In the genomic region with DNA sequence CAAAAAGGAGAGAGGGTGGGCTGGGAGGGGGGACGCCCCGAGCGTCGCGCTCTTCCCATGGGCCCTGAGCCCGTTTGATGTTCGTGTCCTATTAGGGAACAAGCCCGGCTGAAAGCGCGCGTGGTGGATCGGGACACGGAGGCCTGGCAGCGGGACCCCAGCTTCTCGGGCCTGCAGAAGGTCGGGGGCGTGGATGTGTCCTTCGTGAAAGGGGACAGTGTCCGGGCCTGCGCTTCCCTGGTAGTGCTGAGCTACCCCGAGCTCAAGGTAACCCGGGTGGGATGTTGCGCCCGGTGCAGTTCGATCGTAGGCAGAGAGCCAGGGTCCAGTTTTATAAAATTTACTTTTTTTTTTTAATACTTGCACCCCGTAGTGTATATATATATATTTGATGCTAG, we compare ENCODE assay signal across 1 mouse cellular context.
TF ChIP-seq lines count a peak whose summit lies in the region.

No protein-coding gene starts in this region.

TF ChIP-seq in MEL, 35 proteins besides CTCF, POLR2A, EP300 and RAD21 (continued from another document):
- TF ChIP-seq ETS1 (IDR thresholded peaks at IDR 0.05; ENCODE audit: low read depth, low read length) (no peak), SIN3A (IDR thresholded peaks at IDR 0.05; ENCODE audit: low read length) (no peak), SMC3 (IDR thresholded peaks at IDR 0.05; ENCODE audit: low read depth, low read length) (no peak)
TF ChIP-seq in MEL: peak in this region for 0.
